Mouse (Mus musculus) cerebellum, adult 2 months (tissue): ENCODE results near the gene Atp11c.
A peak's percentile ranks its signal among the peaks of the same experiment; 100 is the strongest.

Source experiments
- CTCF ChIP-seq: fragments of 200-500 bp; IDR thresholded peaks from 2 replicates; pipeline ENCODE4 v1.5.1; 2011; ENCODE audit warnings: low read depth, mild to moderate bottlenecking, control low read depth, low read length, moderate library complexity, borderline replicate concordance; ENCODE audit not compliant: insufficient read depth
- POLR2A ChIP-seq: fragments of 200-500 bp; IDR thresholded peaks from 2 replicates; pipeline ENCODE4 v1.6.1; 2011; ENCODE audit warnings: low read length, control low read depth, borderline replicate concordance; ENCODE audit not compliant: insufficient read depth

DNA sequence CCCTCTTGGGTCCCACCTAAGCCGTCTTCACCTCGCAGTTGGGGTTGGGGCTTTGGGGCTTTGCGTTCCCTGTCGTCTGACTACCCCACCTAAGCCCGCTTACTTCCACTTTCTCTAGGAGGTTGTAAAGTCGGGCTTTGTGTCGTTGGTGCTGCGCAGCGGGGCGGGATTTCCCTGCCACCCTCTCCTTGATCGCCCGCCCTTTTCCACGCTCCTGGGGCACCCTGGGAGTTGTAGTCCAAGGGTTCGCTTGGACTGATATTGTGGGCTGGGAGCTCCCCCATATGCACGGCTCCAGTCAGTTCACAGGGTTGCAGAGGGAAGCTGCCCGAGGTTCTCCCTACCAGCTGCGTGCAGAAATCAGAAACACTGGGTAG lies 187.8 kb downstream of the Atp11c start:
- TF ChIP-seq CTCF (peak; percentile 71), POLR2A (peak; percentile 30; the same call in 1 of the 2 replicates)
